Mouse (Mus musculus): Measurements from ENCODE around the gene Cdh23.

DNA sequence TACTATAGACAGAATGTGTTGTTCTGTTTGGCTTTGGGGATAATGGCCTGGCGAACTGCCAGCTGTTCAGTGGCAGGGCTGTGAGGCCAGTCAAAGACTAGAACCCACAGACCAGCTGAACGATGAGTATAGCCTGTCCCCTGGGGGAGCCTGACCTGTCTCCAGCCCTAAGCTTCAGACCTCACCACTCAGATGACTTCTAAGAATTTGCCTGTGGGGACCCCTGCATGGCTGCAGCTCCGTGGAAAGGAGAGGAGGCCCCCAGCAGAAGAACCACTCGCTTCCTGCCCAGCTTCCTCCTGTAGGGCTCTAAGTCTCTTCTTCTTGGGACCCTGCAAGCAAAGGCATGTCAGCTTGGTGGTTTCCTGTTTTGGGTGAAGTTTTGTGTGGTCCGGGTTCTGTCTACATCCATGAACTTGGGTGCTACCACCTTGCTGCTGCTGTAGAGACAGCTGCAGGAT is 325.7 kb downstream of the Cdh23 start:
- TF ChIP-seq CTCF (IDR thresholded peaks at IDR 0.05; ENCODE audit: low read depth, low read length) (no peak), POLR2A (IDR thresholded peaks at IDR 0.05; ENCODE audit: borderline replicate concordance, low read depth, low read length) (no peak)

All from bone marrow macrophage, adult 2 months (primary cell).